Mouse (Mus musculus): ENCODE data around the gene Zfp385b. TPM values are rescaled to one million over a fixed set of nuclear protein-coding genes. Genes with fewer than 3 reads are reported as not detected.
A peak's percentile ranks its signal among the peaks of the same experiment; 100 is the strongest.

Zfp385b gene
- total RNA-seq, 2 experiments from 2014 or later: 5.3 to 7.5 TPM

- intact Hi-C loops (cut with DNase I): no loop called here
- no peak for DNase-seq
These were observed 107.7 kb downstream of the Zfp385b start for GRCm38 (mm10) chr2:77711751-77712150.

- peak; percentile 13 to 41 for DNase-seq
- intact Hi-C loops (cut with DNase I): loop anchor here (1.0 to 5.0 kb wide), 2 partner anchors 323 to 352 kb away; no protein-coding TSS in a partner anchor
These were observed 110.1 kb downstream of the Zfp385b start for GRCm38 (mm10) chr2:77709206-77709794.

GRCm38 (mm10) chr2:77707138-77707537 is 112.3 kb downstream of the Zfp385b start:
- intact Hi-C loops (cut with DNase I): loop anchor here (5.0 kb wide), 1 partner anchor 350 kb away; no protein-coding TSS in a partner anchor

GRCm38 (mm10) chr2:77705476-77705875 is 114.0 kb downstream of the Zfp385b start:
- intact Hi-C loops (cut with DNase I): loop anchor here (5.0 kb wide), 1 partner anchor 348 kb away; no protein-coding TSS in a partner anchor
- no peak for DNase-seq

More at GRCm38 (mm10) chr2:77707138-77707537, 112.3 kb downstream of the Zfp385b start:
- no peak for DNase-seq

- peak in 1 of 2 experiments; percentile 5 for DNase-seq
- intact Hi-C loops (cut with DNase I): no loop called here
These were observed 116.4 kb downstream of the Zfp385b start for GRCm38 (mm10) chr2:77703080-77703479.

GRCm38 (mm10) chr2:77691174-77691573 is 128.3 kb downstream of the Zfp385b start:
- no peak for DNase-seq
- intact Hi-C loops (cut with DNase I): no loop called here

- intact Hi-C loops (cut with DNase I): no loop called here
- DNase-seq: no peak
These were observed 129.1 kb downstream of the Zfp385b start for GRCm38 (mm10) chr2:77690316-77690715.

GRCm38 (mm10) chr2:77688651-77689050 is 130.8 kb downstream of the Zfp385b start:
- intact Hi-C loops (cut with DNase I): no loop called here
- no peak for DNase-seq

- no peak for DNase-seq
- intact Hi-C loops (cut with DNase I): no loop called here
These were observed 135.4 kb downstream of the Zfp385b start for GRCm38 (mm10) chr2:77684088-77684487.

- intact Hi-C loops (cut with DNase I): no loop called here
- DNase-seq: no peak
These were observed 137.2 kb downstream of the Zfp385b start for GRCm38 (mm10) chr2:77682205-77682604.

- DNase-seq: no peak
- intact Hi-C loops (cut with DNase I): no loop called here
These were observed 137.7 kb downstream of the Zfp385b start for GRCm38 (mm10) chr2:77681741-77682140.

GRCm38 (mm10) chr2:77673770-77674169 is 145.7 kb downstream of the Zfp385b start:
- DNase-seq: no peak
- intact Hi-C loops (cut with DNase I): loop anchor here (10.0 kb wide), 1 partner anchor 159 kb away; no protein-coding TSS in a partner anchor

- DNase-seq: no peak
- intact Hi-C loops (cut with DNase I): loop anchor here (10.0 kb wide), 1 partner anchor 158 kb away; no protein-coding TSS in a partner anchor
These were observed 147.1 kb downstream of the Zfp385b start for GRCm38 (mm10) chr2:77672215-77672905.

GRCm38 (mm10) chr2:77662171-77662570 is 157.3 kb downstream of the Zfp385b start:
- intact Hi-C loops (cut with DNase I): no loop called here
- peak in 1 of 2 experiments; percentile 17 for DNase-seq

- DNase-seq: no peak
- intact Hi-C loops (cut with DNase I): no loop called here
These were observed 165.8 kb downstream of the Zfp385b start for GRCm38 (mm10) chr2:77653686-77654085.

- no peak for DNase-seq
- intact Hi-C loops (cut with DNase I): no loop called here
These were observed 177.8 kb downstream of the Zfp385b start for GRCm38 (mm10) chr2:77641521-77642170.

- DNase-seq: no peak
- intact Hi-C loops (cut with DNase I): no loop called here
These were observed 179.4 kb downstream of the Zfp385b start for GRCm38 (mm10) chr2:77639993-77640392.

GRCm38 (mm10) chr2:77631606-77632005 is 187.8 kb downstream of the Zfp385b start:
- no peak for DNase-seq
- intact Hi-C loops (cut with DNase I): no loop called here

GRCm38 (mm10) chr2:77627622-77628231 is 191.7 kb downstream of the Zfp385b start:
- DNase-seq: no peak
- intact Hi-C loops (cut with DNase I): no loop called here

- DNase-seq: no peak
- intact Hi-C loops (cut with DNase I): no loop called here
These were observed 200.8 kb downstream of the Zfp385b start for GRCm38 (mm10) chr2:77618686-77619085.

Measured in heart, postnatal 14 days (tissue).